22 mouse cellular contexts compared by ENCODE assay signal in the genomic region with DNA sequence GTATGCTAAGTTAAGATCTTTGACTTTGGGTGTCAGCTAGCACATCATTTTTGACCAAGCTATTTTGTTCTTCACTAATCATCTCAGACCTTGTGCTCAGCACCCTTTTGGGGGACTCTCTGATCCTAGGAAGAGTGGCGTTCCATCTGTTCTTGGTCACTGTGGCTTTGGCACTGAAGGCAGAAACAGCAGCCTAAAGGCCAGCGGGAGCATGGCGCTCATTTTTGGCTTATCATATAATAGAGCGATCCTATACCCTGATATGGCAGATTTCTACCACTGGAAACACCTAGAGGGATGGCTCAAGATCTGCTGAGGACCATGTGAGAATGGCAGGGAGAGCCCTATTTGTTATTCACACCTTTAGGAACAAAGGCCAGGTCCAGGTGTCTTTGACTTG. TPM values are rescaled to one million over a fixed set of nuclear protein-coding genes. Genes with fewer than 3 reads are reported as not detected.
DNase-seq lines count a peak whose midpoint lies in the region; ATAC-seq and TF ChIP-seq lines count a peak whose summit lies in the region.
"Had no signal": no experiment of that assay in that cellular context is flagged by ENCODE, and none has a peak within 500 bp of the region (broad histone marks: within the 10 kb centered on the region; RNA-seq: fewer than 3 reads in every experiment).

No protein-coding gene starts in this region.

- no peak for ATAC-seq in forebrain, embryonic 13.5 days
- no peak for ATAC-seq in hindbrain, embryonic 13.5 days (ENCODE audit: low FRiP score)
- ATAC-seq in midbrain, postnatal 0 days (ENCODE audit: low FRiP score), result no peak
- ATAC-seq in midbrain, embryonic 11.5 days (ENCODE audit: low FRiP score), result no peak
- 0 out of 2 replicates have a peak, but pooled peaks have one; percentile 32 for ATAC-seq in hindbrain, embryonic 16.5 days
- ATAC-seq: CD4-positive, CD25-positive, alpha-beta regulatory T cell, adult 4 months; intestine, postnatal 0 days had no signal

- no peak overlapping the region for H3K4me3 ChIP-seq in forebrain, embryonic 13.5 days
- no peak overlapping the region for H3K4me3 ChIP-seq in forebrain, embryonic 10.5 days
- no peak overlapping the region for H3K4me3 ChIP-seq in hindbrain, embryonic 13.5 days
- no peak overlapping the region for H3K4me3 ChIP-seq in hindbrain, embryonic 10.5 days
- no peak overlapping the region for H3K4me3 ChIP-seq in midbrain, postnatal 0 days (ENCODE audit: low read depth, low read length)
- no peak overlapping the region for H3K4me3 ChIP-seq in midbrain, embryonic 11.5 days (ENCODE audit: low read depth, low read length)
- H3K4me3 ChIP-seq in hindbrain, embryonic 16.5 days (ENCODE audit: low read length), result no peak overlapping the region
- H3K4me3 ChIP-seq: embryonic facial prominence, embryonic 12.5 days; limb, embryonic 13.5 days; lung, embryonic 15.5 days; midbrain, embryonic 10.5 days had no signal

- no peaks in the 10 kb centered on the region for H3K9me3 ChIP-seq in forebrain, embryonic 13.5 days (replicated peaks)
- H3K9me3 ChIP-seq in forebrain, embryonic 10.5 days, result no peaks in the 10 kb centered on the region
- H3K9me3 ChIP-seq in hindbrain, embryonic 13.5 days, result no peaks in the 10 kb centered on the region
- no peaks in the 10 kb centered on the region for H3K9me3 ChIP-seq in hindbrain, embryonic 10.5 days
- H3K9me3 ChIP-seq in midbrain, postnatal 0 days (ENCODE audit: low read length), result no peaks in the 10 kb centered on the region
- no peaks in the 10 kb centered on the region for H3K9me3 ChIP-seq in midbrain, embryonic 11.5 days (ENCODE audit: control insufficient read depth, low read length)
- H3K9me3 ChIP-seq in hindbrain, embryonic 16.5 days (ENCODE audit: control insufficient read depth, low read length), result no peaks in the 10 kb centered on the region
- H3K9me3 ChIP-seq: embryonic facial prominence, embryonic 12.5 days; limb, embryonic 13.5 days; lung, embryonic 15.5 days; midbrain, embryonic 10.5 days had no signal

- no peak for TF ChIP-seq CTCF in midbrain, postnatal 0 days (IDR thresholded peaks at IDR 0.05)

- 91% methylated on average over 4 of the region's 4 CpGs for WGBS in forebrain, embryonic 13.5 days
- 96% methylated on average over 4 of the region's 4 CpGs for WGBS in forebrain, embryonic 10.5 days
- WGBS in hindbrain, embryonic 13.5 days, result 84% methylated on average over 4 of the region's 4 CpGs
- 96% methylated on average over 4 of the region's 4 CpGs for WGBS in hindbrain, embryonic 10.5 days
- WGBS in midbrain, postnatal 0 days, result 91% methylated on average over 4 of the region's 4 CpGs
- 96% methylated on average over 4 of the region's 4 CpGs for WGBS in midbrain, embryonic 11.5 days
- 75% methylated on average over 4 of the region's 4 CpGs for WGBS in hindbrain, embryonic 16.5 days

- DNase-seq in forebrain, embryonic 10.5 days (ENCODE audit: extremely low spot score, low spot score), result no peak
- no peak for DNase-seq in hindbrain, embryonic 10.5 days (ENCODE audit: low spot score)
- DNase-seq in midbrain, postnatal 0 days (ENCODE audit: low spot score), result peak; percentile 49
- DNase-seq in midbrain, embryonic 11.5 days (ENCODE audit: low spot score, missing footprints), result no peak
- no peak for DNase-seq in gastrocnemius, postnatal 14 days
- DNase-seq: adrenal gland, postnatal 14 days; cerebellum, adult 18-20 months; cerebellum, postnatal 36 days; heart, postnatal 14 days; kidney, adult 9 months; kidney, postnatal 10 days; right cerebral cortex, postnatal 4 days had no signal

- intact Hi-C loops in gastrocnemius, postnatal 14 days (cut with DNase I; ENCODE audit: low total_unique reads), result no loop called here

- peak overlapping the region; percentile 48 for H3K27ac ChIP-seq in forebrain, embryonic 13.5 days
- no peak overlapping the region for H3K27ac ChIP-seq in forebrain, embryonic 10.5 days
- peak overlapping the region; percentile 75 for H3K27ac ChIP-seq in hindbrain, embryonic 13.5 days
- H3K27ac ChIP-seq in hindbrain, embryonic 10.5 days, result no peak overlapping the region
- no peak overlapping the region for H3K27ac ChIP-seq in midbrain, postnatal 0 days (ENCODE audit: low read depth, low read length)
- no peak overlapping the region for H3K27ac ChIP-seq in midbrain, embryonic 11.5 days (ENCODE audit: low read depth, low read length)
- H3K27ac ChIP-seq in hindbrain, embryonic 16.5 days (ENCODE audit: low read depth, low read length), result 0 out of 2 replicates have a peak overlapping the region, but pooled peaks have one; percentile 51
- H3K27ac ChIP-seq: embryonic facial prominence, embryonic 12.5 days; limb, embryonic 13.5 days; lung, embryonic 15.5 days; midbrain, embryonic 10.5 days had no signal

- peaks cover 4% of the 10 kb centered on the region; the same call in 1 of the 2 replicates for H3K4me1 ChIP-seq in forebrain, embryonic 13.5 days
- H3K4me1 ChIP-seq in forebrain, embryonic 10.5 days, result 0 out of 2 replicates have a peak, but pooled peaks cover 5% of the 10 kb centered on the region
- peaks cover 31% of the 10 kb centered on the region for H3K4me1 ChIP-seq in hindbrain, embryonic 13.5 days (replicated peaks)
- H3K4me1 ChIP-seq in hindbrain, embryonic 10.5 days (replicated peaks), result peaks cover 3% of the 10 kb centered on the region; the same call in 1 of the 2 replicates
- H3K4me1 ChIP-seq in midbrain, postnatal 0 days (ENCODE audit: insufficient read depth, low read length), result no peaks in the 10 kb centered on the region
- no peaks in the 10 kb centered on the region for H3K4me1 ChIP-seq in midbrain, embryonic 11.5 days (ENCODE audit: control insufficient read depth, insufficient read depth, low read length)
- peaks cover 2% of the 10 kb centered on the region; the same call in 1 of the 2 replicates for H3K4me1 ChIP-seq in hindbrain, embryonic 16.5 days (ENCODE audit: control insufficient read depth, insufficient read depth, low read depth, low read length)
- H3K4me1 ChIP-seq: embryonic facial prominence, embryonic 12.5 days; limb, embryonic 13.5 days; lung, embryonic 15.5 days had no signal

- no peak overlapping the region for H3K9ac ChIP-seq in forebrain, embryonic 13.5 days
- no peak overlapping the region for H3K9ac ChIP-seq in hindbrain, embryonic 13.5 days
- H3K9ac ChIP-seq in midbrain, postnatal 0 days (replicated peaks; ENCODE audit: low read length, poor library complexity, severe bottlenecking), result no peak overlapping the region
- no peak overlapping the region for H3K9ac ChIP-seq in midbrain, embryonic 11.5 days (ENCODE audit: low read length)
- no peak overlapping the region for H3K9ac ChIP-seq in hindbrain, embryonic 16.5 days (ENCODE audit: low read depth, low read length)
- H3K9ac ChIP-seq: embryonic facial prominence, embryonic 12.5 days; limb, embryonic 13.5 days; lung, embryonic 15.5 days had no signal

- H3K36me3 ChIP-seq in forebrain, embryonic 13.5 days (ENCODE audit: poor library complexity, severe bottlenecking), result peaks cover 7% of the 10 kb centered on the region; the same call in 1 of the 2 replicates
- H3K36me3 ChIP-seq in forebrain, embryonic 10.5 days (replicated peaks), result peaks cover 17% of the 10 kb centered on the region
- H3K36me3 ChIP-seq in hindbrain, embryonic 13.5 days, result peaks cover 22% of the 10 kb centered on the region; the same call in 1 of the 2 replicates
- H3K36me3 ChIP-seq in hindbrain, embryonic 10.5 days, result peaks cover 19% of the 10 kb centered on the region
- H3K36me3 ChIP-seq in midbrain, postnatal 0 days (ENCODE audit: insufficient read depth, low read length), result no peaks in the 10 kb centered on the region
- H3K36me3 ChIP-seq in midbrain, embryonic 11.5 days (ENCODE audit: control insufficient read depth, insufficient read depth, low read length), result no peaks in the 10 kb centered on the region
- peaks cover 3% of the 10 kb centered on the region; the same call in 1 of the 2 replicates for H3K36me3 ChIP-seq in hindbrain, embryonic 16.5 days (ENCODE audit: control insufficient read depth, insufficient read depth, low read length)
- H3K36me3 ChIP-seq: embryonic facial prominence, embryonic 12.5 days; lung, embryonic 15.5 days had no signal

- H3K27me3 ChIP-seq in forebrain, embryonic 13.5 days, result no peaks in the 10 kb centered on the region
- H3K27me3 ChIP-seq in forebrain, embryonic 10.5 days (ENCODE audit: poor library complexity, severe bottlenecking), result no peaks in the 10 kb centered on the region
- no peaks in the 10 kb centered on the region for H3K27me3 ChIP-seq in hindbrain, embryonic 13.5 days
- H3K27me3 ChIP-seq in hindbrain, embryonic 10.5 days (ENCODE audit: insufficient read depth, poor library complexity, severe bottlenecking), result no peaks in the 10 kb centered on the region
- H3K27me3 ChIP-seq in midbrain, postnatal 0 days (ENCODE audit: insufficient read depth, low read length), result no peaks in the 10 kb centered on the region
- no peaks in the 10 kb centered on the region for H3K27me3 ChIP-seq in midbrain, embryonic 11.5 days (ENCODE audit: control insufficient read depth, insufficient read depth, low read length)
- no peaks in the 10 kb centered on the region for H3K27me3 ChIP-seq in hindbrain, embryonic 16.5 days (replicated peaks; ENCODE audit: control insufficient read depth, insufficient read depth, low read length)
- H3K27me3 ChIP-seq: embryonic facial prominence, embryonic 12.5 days; limb, embryonic 13.5 days; lung, embryonic 15.5 days had no signal

- no peak overlapping the region for H3K4me2 ChIP-seq in forebrain, embryonic 13.5 days
- H3K4me2 ChIP-seq in hindbrain, embryonic 13.5 days, result no peak overlapping the region
- no peak overlapping the region for H3K4me2 ChIP-seq in midbrain, postnatal 0 days (ENCODE audit: low read depth, low read length, poor library complexity, severe bottlenecking)
- H3K4me2 ChIP-seq in midbrain, embryonic 11.5 days, result no peak overlapping the region
- no peak overlapping the region for H3K4me2 ChIP-seq in hindbrain, embryonic 16.5 days (ENCODE audit: low read length)
- H3K4me2 ChIP-seq: embryonic facial prominence, embryonic 12.5 days; limb, embryonic 13.5 days; liver, embryonic 11.5 days; lung, embryonic 15.5 days had no signal

RNA-seq across cellular contexts. Expression of gene Kit, which starts 38.2 kb away (rescaled TPM):
- 25.6 and 28.2 TPM in 2 replicates for polyA plus RNA-seq in forebrain, embryonic 13.5 days (2015; fragmentation: Nextera tagmentation; extraction: Ambion mirVana)
- polyA plus RNA-seq in forebrain, embryonic 10.5 days (2016; fragmentation: Nextera tagmentation; extraction: Ambion mirVana), result 20.5 and 20.6 TPM in 2 replicates
- polyA plus RNA-seq in hindbrain, embryonic 13.5 days (2015; fragmentation: Nextera tagmentation; extraction: Ambion mirVana), result 50.1 and 57.9 TPM in 2 replicates
- 23.5 and 29.8 TPM in 2 replicates for polyA plus RNA-seq in hindbrain, embryonic 10.5 days (2016; fragmentation: Nextera tagmentation; extraction: Ambion mirVana)
- total RNA-seq in midbrain, postnatal 0 days (2014; rRNA removed), result 51.6 and 52.4 TPM in 2 replicates
- polyA plus RNA-seq in midbrain, postnatal 0 days (2015; fragmentation: Nextera tagmentation; extraction: Ambion mirVana), result 29.9 and 30.9 TPM in 2 replicates
- 19.6 and 20.4 TPM in 2 replicates for polyA plus RNA-seq in midbrain, embryonic 11.5 days (2014; fragmentation: Nextera tagmentation; extraction: Ambion mirVana)
- 52.2 and 60.5 TPM in 2 replicates for polyA plus RNA-seq in hindbrain, embryonic 16.5 days (2015; fragmentation: Nextera tagmentation; extraction: Ambion mirVana)
- 1 to 10 TPM; 3.1 to 3.9 TPM for total RNA-seq in gastrocnemius, postnatal 14 days (2021)

Comparison
In these comparisons a context has a peak if more than half of its experiments do, and no peak if none do; other contexts are left out.
1. H3K27ac ChIP-seq: peak in forebrain, embryonic 13.5 days (single experiment), hindbrain, embryonic 13.5 days (single experiment) and hindbrain, embryonic 16.5 days (single experiment); none in forebrain, embryonic 10.5 days (single experiment), hindbrain, embryonic 10.5 days (single experiment), midbrain, postnatal 0 days (single experiment) and midbrain, embryonic 11.5 days (single experiment).